Mouse (Mus musculus): ENCODE results near the gene Setdb2.

DNA sequence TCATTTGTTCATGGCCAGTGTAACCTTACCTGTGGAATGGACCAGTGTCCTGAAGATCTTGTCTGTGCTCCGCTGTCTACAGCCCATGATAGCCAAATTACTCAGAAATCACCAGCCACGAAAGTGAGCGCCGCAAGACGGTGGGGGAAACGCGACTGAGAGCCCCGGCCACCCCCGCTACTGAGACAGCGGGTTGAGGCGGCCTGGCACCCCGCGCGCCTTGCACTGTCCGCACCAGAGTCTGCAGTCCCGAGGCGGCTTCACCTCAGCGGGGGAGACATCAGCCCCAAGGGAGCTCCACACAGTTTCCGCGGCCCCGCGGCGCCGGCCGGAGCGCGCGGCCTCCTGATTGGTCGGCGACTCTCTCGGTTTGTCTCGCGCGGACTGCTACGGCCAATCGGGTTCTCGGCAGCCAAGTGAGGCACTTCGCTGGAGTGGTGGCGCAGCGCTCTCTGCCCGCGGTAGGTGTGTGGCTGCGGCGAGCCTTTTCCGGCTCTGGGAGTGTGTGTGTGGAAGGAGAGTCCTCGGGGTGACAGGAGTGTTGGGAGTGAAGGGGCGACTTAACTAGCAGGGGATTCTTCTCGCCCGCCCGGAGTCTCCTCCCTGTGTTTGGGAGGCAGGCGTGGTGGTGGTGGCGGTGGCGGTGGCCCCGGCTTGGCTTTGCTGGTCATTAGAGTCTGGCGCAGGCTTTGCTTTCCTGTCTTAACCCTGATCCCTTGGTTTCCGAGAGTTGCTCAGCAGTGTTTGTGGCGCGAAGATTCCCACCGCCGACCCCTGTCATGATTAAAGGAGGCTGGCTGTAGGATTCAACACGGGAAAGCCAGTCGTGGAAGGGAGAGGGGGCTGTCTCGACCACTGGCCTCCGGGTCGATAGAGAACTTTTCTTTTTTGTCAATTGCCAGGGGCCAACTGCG, at the start of gene Setdb2, which contains the start of gene Cab39l:
- TF ChIP-seq CTCF (conservative IDR thresholded peaks at IDR 0.05; ENCODE audit: low read length) (no peak), POU5F1 (IDR thresholded peaks at IDR 0.05; ENCODE audit: borderline replicate concordance, low read length) (no peak), NANOG (IDR thresholded peaks at IDR 0.05; ENCODE audit: borderline replicate concordance, low read length) (no peak)

Data from E14TG2a.4 (cell line).